ENCODE assay signal across 8 mouse cellular contexts in the genomic region with DNA sequence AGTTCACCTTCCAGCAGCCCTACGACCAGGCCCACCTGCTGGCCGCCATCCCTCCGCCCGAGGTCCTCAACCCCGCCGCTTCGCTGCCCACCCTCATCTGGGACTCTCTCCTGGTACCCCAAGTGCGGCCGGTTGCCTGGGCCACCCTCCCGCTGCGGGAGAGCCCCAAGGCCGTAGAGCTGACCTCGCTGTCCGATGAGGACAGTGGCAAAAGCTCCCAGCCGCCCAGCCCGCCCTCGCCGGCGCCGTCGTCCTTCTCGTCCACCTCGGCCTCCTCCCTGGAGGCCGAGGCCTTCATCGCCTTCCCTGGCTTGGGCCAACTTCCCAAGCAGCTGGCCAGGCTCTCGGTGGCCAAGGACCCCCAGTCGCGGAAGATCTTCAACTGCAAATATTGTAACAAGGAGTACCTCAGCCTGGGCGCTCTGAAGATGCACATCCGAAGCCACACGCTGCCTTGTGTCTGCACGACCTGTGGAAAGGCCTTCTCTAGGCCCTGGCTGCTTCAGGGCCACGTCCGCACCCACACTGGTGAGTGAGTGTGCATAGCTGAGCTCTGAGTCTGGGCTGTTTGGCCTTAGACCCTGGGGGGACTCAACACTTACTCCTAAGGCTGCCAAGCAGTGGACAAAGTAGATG. TPM values are rescaled to one million over a fixed set of nuclear protein-coding genes. Genes with fewer than 3 reads are reported as not detected.
DNase-seq lines count a peak whose midpoint lies in the region; ATAC-seq and TF ChIP-seq lines count a peak whose summit lies in the region.

No protein-coding gene starts in this region.

- no peak for DNase-seq in left cerebral cortex, adult 2 months (ENCODE audit: extremely low spot score in 1 of 2, low spot score in 2 of 2)
- DNase-seq in left cerebral cortex, adult 8-10 months (ENCODE audit: low spot score in 2 of 2), result no peak
- DNase-seq in adrenal gland, postnatal 36 days, result peak; percentile 76 to 82
- DNase-seq in heart, postnatal 0 days (ENCODE audit: low spot score), result no peak
- peak; percentile 22 for DNase-seq in lung, postnatal 0 days (ENCODE audit: low spot score)
- DNase-seq in T-cell, adult 2 months (ENCODE audit: low spot score), result no peak
- DNase-seq in urinary bladder, adult 18-20 months (ENCODE audit: low spot score in 2 of 2), result no peak
- DNase-seq in MN1 (ENCODE audit: low spot score), result no peak

- ATAC-seq in heart, postnatal 0 days (ENCODE audit: insufficient read depth, low read depth), result no peak
- no peak for ATAC-seq in lung, postnatal 0 days

- no peak for TF ChIP-seq EP300 in heart, postnatal 0 days (IDR thresholded peaks at IDR 0.05; ENCODE audit: low read depth)
- no peak for TF ChIP-seq EP300 in lung, postnatal 0 days (IDR thresholded peaks at IDR 0.05)

- H3K4me3 ChIP-seq in left cerebral cortex, adult 2 months, result peak overlapping the region; percentile 36
- H3K4me3 ChIP-seq in heart, postnatal 0 days (ENCODE audit: low read depth, low read length), result peak overlapping the region; percentile 42
- H3K4me3 ChIP-seq in lung, postnatal 0 days (ENCODE audit: low read depth, low read length), result peak overlapping the region; percentile 51

- H3K9me3 ChIP-seq in heart, postnatal 0 days (replicated peaks; ENCODE audit: control insufficient read depth, low read length), result no peaks in the 10 kb centered on the region
- H3K9me3 ChIP-seq in lung, postnatal 0 days (ENCODE audit: low read length), result no peaks in the 10 kb centered on the region

- no peak overlapping the region for H3K27ac ChIP-seq in left cerebral cortex, adult 2 months
- H3K27ac ChIP-seq in heart, postnatal 0 days (ENCODE audit: low read depth), result peak overlapping the region; percentile 10; the same call in 1 of the 2 replicates
- H3K27ac ChIP-seq in lung, postnatal 0 days (ENCODE audit: low read length), result peak overlapping the region; percentile 65

- H3K36me3 ChIP-seq in heart, postnatal 0 days (replicated peaks; ENCODE audit: control insufficient read depth, insufficient read depth, low read length), result 0 out of 2 replicates have a peak, but pooled peaks cover 4% of the 10 kb centered on the region
- no peaks in the 10 kb centered on the region for H3K36me3 ChIP-seq in lung, postnatal 0 days (ENCODE audit: insufficient read depth, low read length)

- peak overlapping the region; percentile 57 for H3K4me2 ChIP-seq in heart, postnatal 0 days (ENCODE audit: low read depth, low read length)
- peak overlapping the region; percentile 84 for H3K4me2 ChIP-seq in lung, postnatal 0 days (replicated peaks; ENCODE audit: low read depth, low read length)

- no peak for TF ChIP-seq CTCF in left cerebral cortex, adult 2 months (IDR thresholded peaks at IDR 0.05)
- no peak for TF ChIP-seq CTCF in heart, postnatal 0 days (IDR thresholded peaks at IDR 0.05; ENCODE audit: low read depth)
- no peak for TF ChIP-seq CTCF in lung, postnatal 0 days (IDR thresholded peaks at IDR 0.05)

- peaks cover 12% of the 10 kb centered on the region for H3K4me1 ChIP-seq in heart, postnatal 0 days (ENCODE audit: control insufficient read depth, insufficient read depth)
- peaks cover 34% of the 10 kb centered on the region for H3K4me1 ChIP-seq in lung, postnatal 0 days (ENCODE audit: insufficient read depth, low read depth, low read length)

- intact Hi-C loops in left cerebral cortex, adult 2 months (cut with DNase I), result loop anchor here (5.0 kb wide), 1 partner anchor 359 kb away; no protein-coding TSS in a partner anchor

- WGBS in heart, postnatal 0 days, result 49% methylated on average over 34 of the region's 34 CpGs
- 28% methylated on average over 34 of the region's 34 CpGs for WGBS in lung, postnatal 0 days

- peaks cover 23% of the 10 kb centered on the region for H3K27me3 ChIP-seq in heart, postnatal 0 days (ENCODE audit: control insufficient read depth, insufficient read depth, low read length)
- 0 out of 2 replicates have a peak, but pooled peaks cover 3% of the 10 kb centered on the region for H3K27me3 ChIP-seq in lung, postnatal 0 days (replicated peaks; ENCODE audit: insufficient read depth, low read length)

- H3K9ac ChIP-seq in heart, postnatal 0 days (replicated peaks; ENCODE audit: low read depth, low read length), result peak overlapping the region; percentile 49
- peak overlapping the region; percentile 60 for H3K9ac ChIP-seq in lung, postnatal 0 days (replicated peaks; ENCODE audit: low read depth)

RNA-seq across cellular contexts. Expression of a gene that starts 0.8 kb away (rescaled TPM):
- total RNA-seq in left cerebral cortex, adult 2 months (2021), result under 1 TPM; 0.56 to 0.70 TPM
- under 1 TPM; 0.48 to 0.93 (median 0.70) TPM for total RNA-seq in left cerebral cortex, adult 8-10 months (2022)
- 10 to 100 TPM in 1 of 2 experiments, 1 to 10 TPM in 1; 5.4 to 11.2 TPM for total RNA-seq in adrenal gland, postnatal 36 days (2021)
- total RNA-seq in heart, postnatal 0 days (2014; rRNA removed; ENCODE audit: low replicate concordance), result 1.5 TPM in 1 of 2 replicates, not detected in the other
- 6.0 and 7.0 TPM in 2 replicates for polyA plus RNA-seq in heart, postnatal 0 days (2015; fragmentation: Nextera tagmentation; extraction: Ambion mirVana)
- polyA plus RNA-seq in lung, postnatal 0 days (2015; fragmentation: Nextera tagmentation; extraction: Ambion mirVana), result 55.4 and 63.0 TPM in 2 replicates

RNA-seq across cellular contexts. Expression of a gene that starts 46.1 kb away (rescaled TPM):
- 10 to 100 TPM; 78.0 to 79.1 TPM for total RNA-seq in left cerebral cortex, adult 2 months (2021)
- 10 to 100 TPM; 66.1 to 71.2 (median 70.1) TPM for total RNA-seq in left cerebral cortex, adult 8-10 months (2022)
- total RNA-seq in adrenal gland, postnatal 36 days (2021), result 10 to 100 TPM; 39.8 to 43.3 TPM
- 17.2 and 17.6 TPM in 2 replicates for total RNA-seq in heart, postnatal 0 days (2014; rRNA removed; ENCODE audit: low replicate concordance)
- 9.1 and 12.2 TPM in 2 replicates for polyA plus RNA-seq in heart, postnatal 0 days (2015; fragmentation: Nextera tagmentation; extraction: Ambion mirVana)
- polyA plus RNA-seq in lung, postnatal 0 days (2015; fragmentation: Nextera tagmentation; extraction: Ambion mirVana), result 8.7 and 8.9 TPM in 2 replicates

RNA-seq across cellular contexts. Expression of a gene that starts 46.3 kb away (rescaled TPM):
- total RNA-seq in left cerebral cortex, adult 2 months (2021), result 10 to 100 TPM; 54.9 to 57.3 TPM
- total RNA-seq in left cerebral cortex, adult 8-10 months (2022), result 10 to 100 TPM; 57.8 to 62.9 (median 60.1) TPM
- 10 to 100 TPM; 77.1 to 87.6 TPM for total RNA-seq in adrenal gland, postnatal 36 days (2021)
- total RNA-seq in heart, postnatal 0 days (2014; rRNA removed; ENCODE audit: low replicate concordance), result 90.0 and 102 TPM in 2 replicates
- 63.6 and 73.9 TPM in 2 replicates for polyA plus RNA-seq in heart, postnatal 0 days (2015; fragmentation: Nextera tagmentation; extraction: Ambion mirVana)
- polyA plus RNA-seq in lung, postnatal 0 days (2015; fragmentation: Nextera tagmentation; extraction: Ambion mirVana), result 111 and 119 TPM in 2 replicates

Comparison
In these comparisons a context has a peak if more than half of its experiments do, and no peak if none do; other contexts are left out.
1. DNase-seq: peak in adrenal gland, postnatal 36 days (2 of 2) and lung, postnatal 0 days (single experiment); none in left cerebral cortex, adult 2 months (0 of 2), left cerebral cortex, adult 8-10 months (0 of 2), heart, postnatal 0 days (single experiment), T-cell, adult 2 months (single experiment), urinary bladder, adult 18-20 months (0 of 2) and MN1 (single experiment).
2. Peak in every context shown above with its lines, with median percentiles within 50 percentile points of each other: H3K4me3 ChIP-seq.